Mouse (Mus musculus): ENCODE measurements around the gene Ptx4. TPM values are rescaled to one million over a fixed set of nuclear protein-coding genes. Genes with fewer than 3 reads are reported as not detected.
"Not testable (repeated sequence)": the region's sequence is repeated elsewhere in the genome, so short reads cannot be mapped to it uniquely, and the experiment has no call there.

Gene Ptx4
- polyA plus RNA-seq, 1 experiment: 0.23 TPM

DNA sequence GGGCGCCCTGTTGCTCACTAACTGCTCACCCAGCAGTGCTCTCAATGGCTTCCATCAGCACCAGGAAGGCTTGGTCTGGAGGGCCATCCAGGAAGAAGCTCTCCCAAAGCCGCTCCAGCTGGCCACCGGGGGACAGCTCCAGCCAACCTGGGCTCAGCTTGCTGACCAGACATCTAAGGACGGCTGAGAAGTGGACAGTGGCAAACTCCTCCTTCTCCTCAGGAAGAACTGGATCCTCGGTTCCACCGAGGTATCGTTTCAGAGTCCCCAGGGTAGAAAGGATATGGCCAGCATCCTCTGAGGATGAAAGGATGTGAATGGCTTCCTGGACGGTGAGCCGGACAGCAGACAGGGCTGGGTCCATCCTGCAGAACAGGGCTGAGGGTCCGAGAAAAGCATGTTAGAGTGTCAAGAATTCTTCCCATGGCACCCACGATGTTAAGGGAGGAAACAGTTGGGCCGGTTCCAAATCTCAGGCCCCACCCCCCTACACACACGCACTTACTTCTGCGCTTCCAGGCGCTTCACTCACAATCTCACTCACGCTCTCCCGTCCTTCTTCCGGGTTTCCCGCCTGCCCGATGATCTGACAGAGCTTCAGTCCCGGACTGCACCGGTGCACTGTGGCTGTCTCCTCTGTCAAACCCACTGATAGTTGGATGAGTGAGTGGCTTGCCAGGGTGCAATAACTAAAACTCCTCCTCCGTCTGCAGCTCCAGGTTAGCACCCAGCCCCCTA is 5.5 kb upstream of the Ptx4 start:
- peak overlapping the region; percentile 89 for H3K27ac ChIP-seq (ENCODE audit: control insufficient read depth, insufficient read depth, low read depth, low read length)
- no peaks in the 10 kb centered on the region for H3K27me3 ChIP-seq (ENCODE audit: control insufficient read depth, insufficient read depth, low read length)
- H3K4me3 ChIP-seq (ENCODE audit: control insufficient read depth, low read depth, low read length): peak overlapping the region; percentile 89
- peaks cover 10% of the 10 kb centered on the region for H3K4me1 ChIP-seq (ENCODE audit: control insufficient read depth, insufficient read depth, low read length)
- no peaks in the 10 kb centered on the region for H3K36me3 ChIP-seq (ENCODE audit: control insufficient read depth, insufficient read depth, low read length)
- TF ChIP-seq POLR2A (IDR thresholded peaks at IDR 0.05; ENCODE audit: control insufficient read depth, low read depth, low read length): no peak
- TF ChIP-seq CTCF (IDR thresholded peaks at IDR 0.05; ENCODE audit: control insufficient read depth, insufficient read depth, insufficient replicate concordance, low read depth, low read length): no peak

DNA sequence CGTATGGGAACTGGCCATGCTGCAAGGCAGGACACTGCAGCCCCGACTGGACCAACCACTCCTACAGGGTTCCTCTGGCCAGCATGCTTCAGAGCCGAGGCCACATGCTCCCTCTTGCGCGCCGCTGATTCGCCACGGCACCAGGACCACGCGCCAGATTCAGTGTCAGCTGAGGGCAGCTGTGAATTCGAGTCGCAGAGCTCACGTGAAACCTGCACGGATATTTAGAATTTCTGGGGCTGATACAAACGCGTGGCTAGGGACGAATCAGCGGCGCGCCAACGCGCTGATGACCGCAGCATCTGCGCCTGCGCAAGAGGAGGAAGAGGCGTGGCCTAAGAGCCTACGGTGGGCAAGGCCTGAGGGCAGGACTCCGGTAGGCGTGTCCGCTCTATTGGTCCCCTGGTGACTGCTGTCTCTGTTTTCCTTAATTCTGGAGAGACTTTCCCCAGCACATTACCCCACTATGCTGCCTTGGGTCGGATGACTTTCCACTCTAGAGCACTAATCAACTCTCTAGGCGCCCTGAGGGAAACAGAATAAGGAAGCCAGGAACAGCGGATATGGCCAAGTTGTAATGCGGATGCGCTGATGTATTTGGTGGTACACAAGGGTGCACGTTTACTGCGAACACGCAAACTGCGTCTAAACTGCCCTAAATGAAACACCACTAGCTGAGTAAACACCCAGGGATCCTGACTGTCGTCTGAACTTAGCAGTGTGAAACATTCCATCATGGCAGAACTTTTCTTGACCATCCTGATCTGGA is 4.7 kb upstream of the Ptx4 start, which contains the start of gene Telo2:
Gene Telo2, minus strand, starts transcription at position 304 of the 769 bp plus-strand sequence.
- peaks cover 10% of the 10 kb centered on the region for H3K4me1 ChIP-seq (ENCODE audit: control insufficient read depth, insufficient read depth, low read length)
- no peaks in the 10 kb centered on the region for H3K27me3 ChIP-seq (ENCODE audit: control insufficient read depth, insufficient read depth, low read length)
- peak; percentile 98 for TF ChIP-seq POLR2A (IDR thresholded peaks at IDR 0.05; ENCODE audit: control insufficient read depth, low read depth, low read length)
- TF ChIP-seq CTCF (IDR thresholded peaks at IDR 0.05; ENCODE audit: control insufficient read depth, insufficient read depth, insufficient replicate concordance, low read depth, low read length): no peak
- peak within 1 kb of the TSS; percentile 89 for H3K4me3 ChIP-seq (ENCODE audit: control insufficient read depth, low read depth, low read length)
- no peaks in the 10 kb centered on the region for H3K36me3 ChIP-seq (ENCODE audit: control insufficient read depth, insufficient read depth, low read length)
- peak within 1 kb of the TSS; percentile 89 for H3K27ac ChIP-seq (ENCODE audit: control insufficient read depth, insufficient read depth, low read depth, low read length)

DNA sequence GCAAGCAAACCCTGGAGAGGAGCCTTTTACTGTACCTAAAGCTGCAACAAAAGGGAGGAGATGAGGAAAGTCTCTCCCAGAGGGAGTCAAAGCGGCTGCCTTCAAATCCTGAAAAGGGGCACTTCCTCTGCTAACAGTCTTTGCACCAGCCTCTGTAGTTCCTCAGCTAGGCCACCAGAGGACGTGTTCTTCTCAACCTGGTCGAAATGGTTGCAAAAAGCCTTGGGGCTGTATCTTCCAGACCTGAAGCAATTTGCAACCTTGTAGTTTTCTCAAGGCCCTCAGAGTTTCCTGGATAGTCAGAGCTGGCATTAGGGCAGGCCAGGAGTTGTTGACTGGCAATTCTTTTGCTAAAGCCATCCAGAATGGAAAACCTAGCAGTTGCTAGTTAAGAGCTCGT is 3.3 kb upstream of the Ptx4 start:
- Histone ChIP-seq H3K27ac (ENCODE audit: control insufficient read depth, insufficient read depth, low read depth, low read length) (no peak overlapping the region; the same call in 1 of the 2 replicates), H3K27me3 (ENCODE audit: control insufficient read depth, insufficient read depth, low read length) (no peaks in the 10 kb centered on the region), H3K36me3 (ENCODE audit: control insufficient read depth, insufficient read depth, low read length) (no peaks in the 10 kb centered on the region), H3K4me1 (ENCODE audit: control insufficient read depth, insufficient read depth, low read length) (peaks cover 10% of the 10 kb centered on the region), H3K4me3 (ENCODE audit: control insufficient read depth, low read depth, low read length) (no peak overlapping the region)
- TF ChIP-seq CTCF (IDR thresholded peaks at IDR 0.05; ENCODE audit: control insufficient read depth, insufficient read depth, insufficient replicate concordance, low read depth, low read length): peak; percentile 49; the same call in 1 of the 2 replicates
- no peak for TF ChIP-seq POLR2A (IDR thresholded peaks at IDR 0.05; ENCODE audit: control insufficient read depth, low read depth, low read length)

DNA sequence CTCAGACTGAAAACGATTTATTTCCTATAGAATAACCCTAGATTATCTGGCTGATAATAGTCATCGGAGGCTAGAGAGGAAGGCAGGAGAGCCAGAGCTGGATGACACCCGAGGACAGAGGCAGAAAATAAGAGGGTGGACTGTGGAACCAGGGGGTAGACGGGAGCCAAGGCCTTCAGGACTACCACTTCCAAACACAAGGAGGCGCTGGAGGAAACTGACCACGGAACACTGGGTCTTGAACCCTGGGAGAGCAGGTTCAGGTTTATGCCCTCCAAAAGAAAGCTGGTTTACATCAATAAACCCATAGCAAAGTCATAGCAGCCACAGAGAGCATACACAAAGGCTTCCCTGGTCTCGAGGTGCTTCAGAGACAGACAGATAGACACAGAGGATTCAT is 3.4 kb downstream of the Ptx4 start:
- H3K4me1 ChIP-seq (ENCODE audit: control insufficient read depth, insufficient read depth, low read length): no peaks in the 10 kb centered on the region
- no peak overlapping the region for H3K27ac ChIP-seq (ENCODE audit: control insufficient read depth, insufficient read depth, low read depth, low read length)
- TF ChIP-seq CTCF (IDR thresholded peaks at IDR 0.05; ENCODE audit: control insufficient read depth, insufficient read depth, insufficient replicate concordance, low read depth, low read length) (peak; percentile 31; the same call in 1 of the 2 replicates), POLR2A (IDR thresholded peaks at IDR 0.05; ENCODE audit: control insufficient read depth, low read depth, low read length) (no peak)
- H3K36me3 ChIP-seq (ENCODE audit: control insufficient read depth, insufficient read depth, low read length): no peaks in the 10 kb centered on the region
- no peak overlapping the region for H3K4me3 ChIP-seq (ENCODE audit: control insufficient read depth, low read depth, low read length)
- no peaks in the 10 kb centered on the region for H3K27me3 ChIP-seq (ENCODE audit: control insufficient read depth, insufficient read depth, low read length)

GRCm38 (mm10) chr17:25125442-25126060 is 5.0 kb downstream of the Ptx4 start:
- not testable (repeated sequence) for H3K4me3 ChIP-seq (ENCODE audit: control insufficient read depth, low read depth, low read length); H3K27me3 ChIP-seq (ENCODE audit: control insufficient read depth, insufficient read depth, low read length); H3K4me1 ChIP-seq (ENCODE audit: control insufficient read depth, insufficient read depth, low read length); H3K27ac ChIP-seq (ENCODE audit: control insufficient read depth, insufficient read depth, low read depth, low read length); H3K36me3 ChIP-seq (ENCODE audit: control insufficient read depth, insufficient read depth, low read length)

DNA sequence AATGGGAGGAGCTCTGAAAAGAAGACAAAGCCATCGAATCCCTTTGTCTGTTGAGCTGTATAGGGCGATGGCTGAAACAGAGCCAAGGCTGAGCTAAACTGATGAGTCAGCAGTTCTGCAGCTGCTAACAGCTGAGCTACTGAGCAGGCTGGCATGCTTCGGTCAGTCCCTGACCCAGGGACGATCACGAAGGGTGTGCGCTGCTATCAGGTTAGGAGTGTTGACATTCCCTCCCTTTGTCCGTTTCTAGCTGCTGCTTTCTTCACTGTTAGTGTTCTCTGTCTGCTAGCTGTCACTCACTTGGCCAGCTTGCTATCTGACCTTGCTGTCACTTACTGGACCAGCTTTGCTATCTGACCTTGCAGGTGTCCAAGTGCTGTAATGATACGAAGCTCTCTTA is 6.5 kb downstream of the Ptx4 start:
- H3K4me1 ChIP-seq (ENCODE audit: control insufficient read depth, insufficient read depth, low read length): no peaks in the 10 kb centered on the region
- no peaks in the 10 kb centered on the region for H3K27me3 ChIP-seq (ENCODE audit: control insufficient read depth, insufficient read depth, low read length)
- no peak overlapping the region for H3K4me3 ChIP-seq (ENCODE audit: control insufficient read depth, low read depth, low read length)
- no peaks in the 10 kb centered on the region for H3K36me3 ChIP-seq (ENCODE audit: control insufficient read depth, insufficient read depth, low read length)
- H3K27ac ChIP-seq (ENCODE audit: control insufficient read depth, insufficient read depth, low read depth, low read length): peak overlapping the region; percentile 63; the same call in 1 of the 2 replicates
- TF ChIP-seq POLR2A (IDR thresholded peaks at IDR 0.05; ENCODE audit: control insufficient read depth, low read depth, low read length) (no peak), CTCF (IDR thresholded peaks at IDR 0.05; ENCODE audit: control insufficient read depth, insufficient read depth, insufficient replicate concordance, low read depth, low read length) (no peak)

- peak overlapping the region; percentile 63; the same call in 1 of the 2 replicates for H3K27ac ChIP-seq (ENCODE audit: control insufficient read depth, insufficient read depth, low read depth, low read length)
- H3K4me1 ChIP-seq (ENCODE audit: control insufficient read depth, insufficient read depth, low read length): no peaks in the 10 kb centered on the region
- no peak for TF ChIP-seq POLR2A (IDR thresholded peaks at IDR 0.05; ENCODE audit: control insufficient read depth, low read depth, low read length)
- no peak for TF ChIP-seq CTCF (IDR thresholded peaks at IDR 0.05; ENCODE audit: control insufficient read depth, insufficient read depth, insufficient replicate concordance, low read depth, low read length)
- H3K4me3 ChIP-seq (ENCODE audit: control insufficient read depth, low read depth, low read length): no peak overlapping the region
- no peaks in the 10 kb centered on the region for H3K36me3 ChIP-seq (ENCODE audit: control insufficient read depth, insufficient read depth, low read length)
- H3K27me3 ChIP-seq (ENCODE audit: control insufficient read depth, insufficient read depth, low read length): no peaks in the 10 kb centered on the region
Measured at GRCm38 (mm10) chr17:25127681-25128080, 7.1 kb downstream of the Ptx4 start.
